Mouse (Mus musculus) fibroblast of lung, adult 2 months (primary cell): ENCODE measurements around the gene Mcoln2.
"Not testable (repeated sequence)": the region's sequence is repeated elsewhere in the genome, so short reads cannot be mapped to it uniquely, and the experiment has no call there.

Experiments
- DNase-seq: peaks from one replicate; pipeline ENCODE4 v3.0.0-alpha.2; 2011; ENCODE audit warnings: low read depth

The Mcoln2 gene

GRCm38 (mm10) chr3:146189933-146190332 lies 40.3 kb downstream of the Mcoln2 start:
- DNase-seq = no peak

- DNase-seq = no peak
Measured at GRCm38 (mm10) chr3:146192507-146192906, 42.9 kb downstream of the Mcoln2 start.

- DNase-seq = no peak
Measured at GRCm38 (mm10) chr3:146195153-146195552, 45.5 kb downstream of the Mcoln2 start.

DNA sequence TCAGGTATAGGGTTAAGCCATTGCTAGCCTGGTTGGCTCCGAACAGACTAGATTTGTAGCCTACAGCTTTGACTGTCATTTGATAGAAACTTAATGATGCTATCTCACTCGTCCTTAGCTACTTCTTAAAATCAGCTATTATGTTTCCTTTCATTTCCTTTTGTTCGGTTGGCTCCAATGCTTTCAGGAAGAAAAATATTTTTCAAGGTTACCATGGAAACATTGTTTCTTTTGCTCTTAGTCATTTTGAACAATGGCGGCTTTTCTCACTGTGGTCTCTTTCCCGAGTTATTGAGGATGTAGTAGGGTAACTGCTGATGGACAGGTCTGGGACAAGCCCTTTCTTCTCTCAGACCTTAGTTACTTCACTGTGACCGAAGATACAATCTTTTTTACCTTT lies 46.7 kb downstream of the Mcoln2 start:
- DNase-seq = no peak

DNA sequence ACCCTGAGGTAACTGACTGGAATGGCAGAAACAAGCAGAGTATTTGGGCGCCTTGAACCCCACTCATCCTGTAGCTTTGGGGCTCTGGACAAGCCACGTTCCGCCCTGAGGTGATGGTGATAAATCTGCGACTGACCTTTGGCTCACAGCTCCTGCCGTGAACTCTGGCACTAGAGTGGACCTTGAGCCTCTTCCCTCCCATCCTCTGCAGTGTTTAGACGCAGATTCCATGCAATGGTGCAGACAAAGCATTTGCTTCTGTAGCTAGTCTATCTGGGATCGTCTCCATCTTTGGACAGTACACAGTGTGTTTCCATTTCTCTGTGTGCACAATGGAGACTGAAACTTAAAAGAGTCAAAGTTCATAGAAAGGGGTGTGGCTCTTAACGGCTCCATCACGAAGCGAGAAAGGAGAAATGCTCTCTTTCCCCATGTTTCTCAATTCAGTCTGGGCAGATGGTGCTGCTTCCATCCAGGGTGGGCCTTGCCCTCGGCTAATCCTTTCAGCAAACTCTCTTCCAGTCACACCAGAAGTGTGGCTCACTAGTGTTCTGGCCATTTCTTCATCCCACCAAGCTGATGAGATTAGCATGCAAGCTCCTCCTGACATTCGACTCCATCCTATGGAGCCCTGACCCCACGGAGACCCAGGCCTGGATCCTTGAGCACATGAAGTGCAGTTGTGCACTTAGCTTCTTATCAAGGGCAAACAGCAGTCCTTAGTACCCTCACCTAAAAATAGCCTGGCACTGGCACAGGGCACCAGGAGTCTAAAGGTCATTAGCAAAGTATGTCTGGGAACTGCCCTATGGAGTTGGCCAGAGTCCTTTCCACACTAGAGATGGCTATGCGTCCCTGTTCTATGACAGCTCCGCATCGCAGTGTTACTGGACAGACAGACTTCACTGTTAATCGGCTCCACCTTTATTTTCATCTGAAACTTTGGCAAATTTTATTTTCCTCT lies 47.4 kb downstream of the Mcoln2 start:
- DNase-seq = no peak

- DNase-seq = no peak
Measured at GRCm38 (mm10) chr3:146197785-146198184, 48.2 kb downstream of the Mcoln2 start.

DNA sequence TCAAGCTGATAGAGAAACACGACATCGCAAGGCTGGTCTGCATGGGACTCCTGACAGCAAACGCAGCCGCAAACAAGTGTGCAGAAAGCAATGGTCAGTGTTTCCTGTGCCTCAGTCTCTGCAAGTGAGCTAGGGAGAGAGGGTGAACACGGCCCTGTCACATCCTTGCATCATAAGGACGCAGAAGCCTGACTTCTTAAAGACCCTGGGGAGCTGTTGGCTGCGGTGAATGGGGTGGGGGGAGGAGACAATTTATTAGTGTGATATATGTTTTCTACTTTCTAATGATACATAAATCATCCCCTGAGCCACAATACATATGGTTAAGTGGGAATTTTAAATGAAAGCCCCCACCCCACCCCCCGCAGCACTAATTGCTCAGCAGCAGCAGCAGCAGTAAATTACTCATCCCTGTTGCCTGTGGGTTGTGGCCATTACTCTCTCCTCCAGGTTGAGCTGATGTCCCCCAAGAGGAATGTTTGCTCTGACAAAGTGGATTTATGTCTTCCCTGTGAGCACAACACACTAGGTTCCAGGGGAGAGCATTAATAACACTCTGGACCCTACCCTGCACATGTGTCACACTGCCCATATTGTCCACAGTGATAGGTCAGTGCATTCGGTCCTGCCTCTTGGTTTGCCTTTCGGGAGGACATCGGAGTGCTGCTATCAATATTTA lies 49.3 kb downstream of the Mcoln2 start:
- no peak for DNase-seq

DNA sequence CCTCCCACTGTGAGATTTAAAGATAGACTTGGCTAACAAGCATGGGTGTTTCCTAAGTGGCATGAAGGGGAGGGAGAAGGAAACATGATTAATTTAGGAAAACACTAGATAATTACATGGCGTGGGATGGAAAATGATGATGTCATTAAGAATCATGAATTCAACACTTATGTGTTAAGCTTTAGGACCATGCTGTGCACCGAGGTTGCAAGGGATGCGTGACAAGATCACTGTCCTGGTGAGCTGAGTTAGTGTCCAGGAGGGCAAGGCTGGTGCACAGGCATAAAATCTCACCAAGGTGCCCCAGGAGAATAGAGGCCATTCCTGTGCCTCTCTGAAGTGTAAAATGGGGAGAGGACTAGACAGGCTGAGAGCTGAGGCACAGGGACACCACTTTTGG lies 49.9 kb downstream of the Mcoln2 start:
- DNase-seq = no peak

- no peak for DNase-seq
Measured at GRCm38 (mm10) chr3:146204375-146204774, 54.7 kb downstream of the Mcoln2 start.

DNA sequence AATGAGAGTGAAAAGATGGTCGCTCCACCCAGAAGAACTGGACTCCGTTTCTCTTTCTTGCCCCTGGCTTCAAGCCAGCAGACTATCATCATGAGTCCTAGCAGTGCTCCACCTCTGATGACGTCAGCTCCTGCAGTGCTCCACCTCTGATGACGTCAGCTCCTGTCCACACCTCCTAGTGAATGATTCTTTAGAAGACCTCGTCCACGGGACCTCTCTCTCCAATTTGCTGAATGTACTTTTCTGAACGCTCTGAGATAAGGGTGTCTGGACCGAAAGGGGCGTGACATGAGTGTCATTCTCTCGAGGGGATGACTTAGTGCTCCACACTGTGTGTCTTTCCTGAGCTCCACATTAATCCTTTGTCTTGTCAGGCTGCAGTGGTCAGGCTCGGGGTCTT lies 55.7 kb downstream of the Mcoln2 start:
- no peak for DNase-seq

- DNase-seq = no peak
Measured at GRCm38 (mm10) chr3:146206635-146207034, 57.0 kb downstream of the Mcoln2 start.

DNA sequence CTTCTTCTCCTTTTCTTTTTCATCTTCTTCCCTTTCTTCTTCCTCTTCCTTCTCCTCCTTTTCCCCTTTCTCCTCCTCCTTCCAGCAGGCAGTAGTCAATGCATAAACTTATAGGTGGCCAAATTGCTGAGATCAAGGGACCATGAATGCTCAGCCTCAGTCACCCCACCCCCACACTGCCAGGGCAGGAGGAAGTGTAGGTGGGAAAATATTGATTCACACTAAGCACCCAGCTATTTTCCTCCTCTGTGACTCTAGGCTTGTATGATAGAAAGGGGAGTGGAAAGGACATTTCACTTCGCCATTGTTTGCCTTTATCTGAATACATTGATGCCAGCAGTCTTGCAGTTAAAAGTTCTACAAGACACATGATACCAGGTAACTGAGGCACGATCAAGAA lies 57.8 kb downstream of the Mcoln2 start:
- DNase-seq = no peak

DNA sequence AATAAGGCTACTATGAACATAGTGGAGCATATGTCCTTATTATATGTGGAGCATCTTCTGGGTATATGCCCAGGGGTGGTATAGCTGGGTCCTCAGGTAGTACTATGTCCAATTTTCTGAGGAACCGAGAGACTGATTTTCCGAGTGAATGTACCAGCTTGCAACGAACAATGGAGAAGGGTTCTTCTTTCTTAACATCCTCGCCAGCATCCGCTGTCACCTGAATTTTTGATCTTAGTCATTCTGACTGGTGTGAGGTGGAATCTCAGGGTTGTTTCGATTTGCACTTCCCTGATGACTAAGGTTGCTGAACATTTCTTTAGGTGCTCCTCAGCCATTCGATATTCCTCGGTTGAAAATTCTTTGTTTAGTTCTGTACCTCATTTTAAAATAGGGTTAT lies 60.1 kb downstream of the Mcoln2 start:
- DNase-seq = not testable (repeated sequence)

DNA sequence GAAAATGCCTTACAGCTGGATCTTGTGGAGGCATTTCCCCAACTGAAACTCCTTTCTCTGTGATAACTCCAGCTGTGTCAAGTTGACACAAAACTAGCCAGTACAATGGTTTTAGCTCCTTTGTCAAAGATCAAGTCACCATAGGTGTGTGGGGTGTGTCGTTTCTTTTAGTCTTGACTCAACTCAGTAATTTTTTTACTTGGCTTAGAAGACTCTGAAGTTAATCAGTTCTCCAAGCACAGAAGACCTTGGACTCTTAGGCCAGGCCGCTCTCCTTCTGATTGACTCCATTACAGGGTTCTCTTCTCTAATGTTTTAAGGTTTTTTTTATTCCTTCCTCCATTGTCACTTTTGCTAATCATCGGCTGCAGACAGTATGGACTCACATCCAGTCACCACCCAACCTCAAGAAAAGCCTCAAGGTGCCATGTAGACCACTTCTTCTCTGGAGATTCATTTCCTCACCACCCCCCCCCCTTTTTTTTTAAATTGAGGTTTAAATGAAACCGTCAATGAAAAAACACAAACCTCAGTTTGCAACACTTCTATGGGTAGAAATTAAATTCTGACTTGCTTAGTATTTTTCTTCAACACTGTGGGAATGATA lies 61.6 kb downstream of the Mcoln2 start:
- no peak for DNase-seq

DNA sequence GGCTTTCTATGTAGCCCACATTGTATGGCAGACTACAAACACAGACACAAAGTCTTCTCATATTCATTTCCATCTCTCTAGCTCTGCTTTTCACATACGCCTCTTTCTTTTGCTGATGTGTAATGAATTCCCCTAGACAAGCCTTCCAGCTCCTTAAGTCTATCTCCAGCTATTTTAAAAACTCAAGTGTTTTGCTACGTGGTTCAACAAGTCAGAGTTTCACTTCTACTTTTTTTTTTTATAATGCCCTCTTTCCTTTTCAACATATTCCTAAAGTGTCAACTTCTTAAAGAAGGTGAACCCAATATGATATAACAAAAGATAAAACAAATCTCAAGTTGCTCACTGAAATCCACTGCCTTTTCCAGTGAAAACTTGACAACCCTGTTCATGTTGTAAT lies 62.3 kb downstream of the Mcoln2 start:
- no peak for DNase-seq

DNA sequence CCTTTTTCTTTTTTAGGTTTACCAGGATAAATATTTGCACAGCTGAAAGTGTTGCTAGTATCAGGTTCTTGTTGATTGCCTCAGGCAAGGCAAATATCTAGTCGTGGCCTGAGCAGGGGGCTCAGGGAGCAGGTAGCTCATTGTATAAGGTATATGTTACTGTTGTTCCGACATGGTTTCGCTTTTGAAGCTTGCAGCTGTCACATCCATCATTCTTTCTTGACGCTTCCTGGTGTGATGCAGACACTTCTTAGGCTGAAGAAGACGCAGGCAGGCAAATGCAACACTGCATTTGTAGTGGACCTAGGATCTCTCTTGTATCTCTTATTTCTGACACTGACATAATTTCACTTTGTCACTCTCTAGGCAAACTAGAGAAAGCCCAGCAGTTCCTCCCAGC lies 63.7 kb downstream of the Mcoln2 start:
- DNase-seq = no peak

DNA sequence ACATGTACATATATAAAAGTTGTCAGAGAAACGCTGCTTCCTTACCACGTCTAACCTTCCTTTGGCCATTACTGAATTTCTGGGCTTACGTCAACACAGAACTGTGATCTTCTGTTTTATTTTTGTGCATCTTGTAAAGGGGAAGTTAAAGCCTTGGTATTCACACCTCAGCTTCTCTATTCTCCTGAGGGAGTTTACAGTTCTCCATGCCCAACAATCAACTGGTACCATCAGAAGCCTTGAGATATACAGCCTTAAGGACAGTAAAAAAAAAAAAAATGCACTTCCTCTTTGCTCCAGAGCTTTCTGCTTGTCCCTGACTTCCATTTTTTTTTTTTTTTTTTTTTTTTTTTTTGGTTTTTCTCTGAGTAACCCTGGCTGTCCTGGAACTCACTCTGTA lies 66.9 kb downstream of the Mcoln2 start:
- no peak for DNase-seq

DNA sequence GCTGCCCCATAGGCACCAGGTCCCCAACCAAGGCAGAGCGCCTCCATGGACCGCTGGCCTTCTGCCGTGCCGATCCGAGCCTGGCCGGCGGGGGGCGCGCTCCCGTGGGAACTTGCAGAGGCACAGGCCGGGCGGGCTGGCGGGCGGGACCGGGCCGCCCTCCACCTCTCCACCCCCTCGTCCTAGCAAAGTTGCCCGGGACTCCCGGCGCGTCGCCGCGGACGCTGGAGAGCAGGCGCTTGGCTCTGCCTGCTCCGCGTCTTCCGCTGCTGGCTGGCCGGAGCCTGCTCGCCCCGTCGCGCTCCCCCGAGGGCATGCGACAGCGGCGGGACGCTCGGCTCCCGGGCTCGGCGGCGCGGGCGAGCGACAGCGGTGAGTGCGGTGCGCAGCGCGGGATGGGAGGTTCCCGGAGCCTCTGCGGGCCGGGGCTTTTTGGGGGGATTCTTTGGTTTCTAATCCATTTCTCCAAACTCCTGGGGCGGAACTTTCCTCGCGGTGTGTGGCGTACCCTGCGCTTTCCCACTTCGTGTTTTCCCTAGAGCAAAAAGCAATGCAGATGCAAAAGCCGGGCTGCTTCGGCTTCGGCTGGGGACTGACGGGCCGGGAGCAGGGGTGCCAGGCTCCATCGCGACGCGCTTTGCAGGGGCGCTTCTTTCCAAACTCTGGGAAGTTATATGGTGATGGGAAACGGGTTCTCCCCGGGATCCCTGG lies 71.3 kb downstream of the Mcoln2 start, which contains the start of gene Lpar3:
Lpar3 (plus strand) TSS at position 188 of the 711 bp plus-strand sequence.
- no peak for DNase-seq

DNA sequence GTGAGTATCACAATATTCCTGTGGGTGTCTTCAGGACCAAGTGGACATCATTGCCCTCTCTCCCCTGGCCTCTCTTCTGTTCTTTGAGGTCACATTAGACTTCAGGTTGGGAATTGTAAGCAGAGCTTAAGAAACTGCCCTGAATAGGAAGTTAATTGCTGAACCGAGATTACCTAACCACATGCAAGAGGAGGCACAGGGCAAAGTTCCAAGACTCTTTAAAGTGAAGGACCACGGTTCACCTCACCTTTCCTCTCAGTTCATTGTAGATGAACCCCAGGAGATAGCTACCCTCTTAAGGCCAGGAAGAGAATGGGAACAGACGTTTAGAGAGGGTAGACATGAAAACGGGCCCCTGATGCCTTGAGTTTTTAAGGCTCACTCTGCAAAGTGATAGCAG lies 74.6 kb downstream of the Mcoln2 start:
- no peak for DNase-seq

- peak; percentile 52 for DNase-seq
Measured at GRCm38 (mm10) chr3:146225061-146225761, 75.6 kb downstream of the Mcoln2 start.

GRCm38 (mm10) chr3:146227427-146227826 lies 77.8 kb downstream of the Mcoln2 start:
- DNase-seq = no peak
